Mouse (Mus musculus) adrenal gland, adult (tissue): Measurements from ENCODE around the gene Mllt11.
A peak's percentile ranks its signal among the peaks of the same experiment; 100 is the strongest.

Source experiments
- DNase-seq, 2 experiments: peaks; one replicate each; pipeline ENCODE4 v3.0.0; 2022 to 2023; ENCODE audit warnings: low spot score in 1 of 2; ENCODE audit not compliant: inconsistent age in 2 of 2

Gene Mllt11

GRCm38 (mm10) chr3:95231298-95232221, at the start of gene Mllt11:
TSS of gene Mllt11 (minus strand) at chr3:95232171.
- DNase-seq = peak in 1 of 2 experiments; percentile 75

- DNase-seq = peak; percentile 99
Measured at GRCm38 (mm10) chr3:95281216-95282126, 49.5 kb upstream of the Mllt11 start, which contains the start of the genes Mindy1 and Prune1. TSS of gene Mindy1 (plus strand) at chr3:95281345. TSS of gene Prune1 (minus strand) at chr3:95282076.

GRCm38 (mm10) chr3:95280747-95281146, 48.8 kb upstream of the Mllt11 start:
- no peak for DNase-seq

- peak in 1 of 2 experiments; percentile 45 for DNase-seq
Measured at GRCm38 (mm10) chr3:95277149-95277551, 45.2 kb upstream of the Mllt11 start.

GRCm38 (mm10) chr3:95276428-95276934, 44.5 kb upstream of the Mllt11 start:
- no peak for DNase-seq

GRCm38 (mm10) chr3:95275161-95275560, 43.2 kb upstream of the Mllt11 start:
- DNase-seq = peak in 1 of 2 experiments; percentile 25

- no peak for DNase-seq
Measured at GRCm38 (mm10) chr3:95274453-95274852, 42.5 kb upstream of the Mllt11 start.

GRCm38 (mm10) chr3:95273471-95273870, 41.5 kb upstream of the Mllt11 start:
- DNase-seq = peak in 1 of 2 experiments; percentile 22

GRCm38 (mm10) chr3:95270766-95271364, 38.9 kb upstream of the Mllt11 start:
- peak in 1 of 2 experiments; percentile 47 for DNase-seq

- no peak for DNase-seq
Measured at GRCm38 (mm10) chr3:95269789-95270188, 37.8 kb upstream of the Mllt11 start.

- peak; percentile 60 to 89 for DNase-seq
Measured at GRCm38 (mm10) chr3:95267855-95268254, 35.9 kb upstream of the Mllt11 start.

GRCm38 (mm10) chr3:95266052-95266451, 34.1 kb upstream of the Mllt11 start:
- DNase-seq = no peak

GRCm38 (mm10) chr3:95264724-95265123, 32.8 kb upstream of the Mllt11 start:
- DNase-seq = no peak

GRCm38 (mm10) chr3:95263089-95263739, 31.2 kb upstream of the Mllt11 start:
- peak; percentile 74 to 90 for DNase-seq

- no peak for DNase-seq
Measured at GRCm38 (mm10) chr3:95261975-95262374, 30.0 kb upstream of the Mllt11 start.

- DNase-seq = no peak
Measured at GRCm38 (mm10) chr3:95256931-95257330, 25.0 kb upstream of the Mllt11 start.

GRCm38 (mm10) chr3:95250783-95251424, 18.9 kb upstream of the Mllt11 start, which contains the start of gene Bnipl:
TSS of gene Bnipl (minus strand) at chr3:95251193.
- DNase-seq = no peak

- DNase-seq = no peak
Measured at GRCm38 (mm10) chr3:95250361-95250760, 18.4 kb upstream of the Mllt11 start.

GRCm38 (mm10) chr3:95247660-95248336, 15.8 kb upstream of the Mllt11 start:
- no peak for DNase-seq
